Mouse (Mus musculus) spleen, adult 2 months (tissue): Measurements from ENCODE around the gene Lsp1. TPM values are rescaled to one million over a fixed set of nuclear protein-coding genes. Genes with fewer than 3 reads are reported as not detected.

ENCODE experiments used
- DNase-seq, 2 experiments: peaks; one replicate each; pipeline versions ENCODE4 v3.0.0 to v3.0.0-alpha.2; 2012 to 2021; ENCODE audit warnings: low spot score in 2 of 2, low read depth in 1 of 2
- H3K27ac ChIP-seq: fragments of 200-500 bp; 2 replicates; pipeline ENCODE4 v1.5.1; 2012; ENCODE audit warnings: low read length, inconsistent platforms; ENCODE audit not compliant: insufficient read depth
- H3K27me3 ChIP-seq: fragments of 200-500 bp; 2 replicates; pipeline ENCODE4 v1.6.1; 2012; ENCODE audit warnings: mild to moderate bottlenecking, moderate library complexity, low read length, inconsistent platforms; ENCODE audit not compliant: control insufficient read depth, insufficient read depth
- H3K36me3 ChIP-seq: fragments of 200-500 bp; 2 replicates; pipeline ENCODE4 v1.6.1; 2012; ENCODE audit warnings: mild to moderate bottlenecking, low read length, inconsistent platforms; ENCODE audit not compliant: control insufficient read depth, insufficient read depth
- H3K4me1 ChIP-seq: fragments of 200-500 bp; 2 replicates; pipeline ENCODE4 v1.6.1; 2011; ENCODE audit warnings: inconsistent platforms; ENCODE audit not compliant: control insufficient read depth, insufficient read depth, insufficient read length
- H3K4me3 ChIP-seq: fragments of 200-500 bp; 2 replicates; pipeline ENCODE4 v1.5.1; 2011; ENCODE audit warnings: mild to moderate bottlenecking, inconsistent platforms; ENCODE audit not compliant: insufficient read depth, insufficient read length; ENCODE audit errors: extremely low read depth
- CTCF ChIP-seq: fragments of 200-500 bp; IDR thresholded peaks from 2 replicates; pipeline ENCODE4 v1.5.1; 2011; ENCODE audit warnings: mild to moderate bottlenecking, inconsistent platforms; ENCODE audit not compliant: insufficient read depth, insufficient read length, insufficient replicate concordance; ENCODE audit errors: extremely low read depth
- POLR2A ChIP-seq: fragments of 200-500 bp; IDR thresholded peaks from 2 replicates; pipeline ENCODE4 v1.6.1; 2011; ENCODE audit warnings: low read depth, low read length, inconsistent platforms
- WGBS: fragments of 180-500 bp; shearing (Covaris S2); methylation state at CpG from one replicate; pipeline ENCODE4 v1.1.7; 2018; 5-methylcytosine and 5-hydroxymethylcytosine counted together
- polyA plus RNA-seq: library from polyadenylated mRNA; depleted of rRNA; stranded (reverse); fragments of >200 nt; gene quantifications from 2 replicates; pipeline ENCODE4 v1.2.3, GENCODE M21; 2012

Lsp1 gene
- polyA plus RNA-seq, 1 experiment: 368 TPM

DNA sequence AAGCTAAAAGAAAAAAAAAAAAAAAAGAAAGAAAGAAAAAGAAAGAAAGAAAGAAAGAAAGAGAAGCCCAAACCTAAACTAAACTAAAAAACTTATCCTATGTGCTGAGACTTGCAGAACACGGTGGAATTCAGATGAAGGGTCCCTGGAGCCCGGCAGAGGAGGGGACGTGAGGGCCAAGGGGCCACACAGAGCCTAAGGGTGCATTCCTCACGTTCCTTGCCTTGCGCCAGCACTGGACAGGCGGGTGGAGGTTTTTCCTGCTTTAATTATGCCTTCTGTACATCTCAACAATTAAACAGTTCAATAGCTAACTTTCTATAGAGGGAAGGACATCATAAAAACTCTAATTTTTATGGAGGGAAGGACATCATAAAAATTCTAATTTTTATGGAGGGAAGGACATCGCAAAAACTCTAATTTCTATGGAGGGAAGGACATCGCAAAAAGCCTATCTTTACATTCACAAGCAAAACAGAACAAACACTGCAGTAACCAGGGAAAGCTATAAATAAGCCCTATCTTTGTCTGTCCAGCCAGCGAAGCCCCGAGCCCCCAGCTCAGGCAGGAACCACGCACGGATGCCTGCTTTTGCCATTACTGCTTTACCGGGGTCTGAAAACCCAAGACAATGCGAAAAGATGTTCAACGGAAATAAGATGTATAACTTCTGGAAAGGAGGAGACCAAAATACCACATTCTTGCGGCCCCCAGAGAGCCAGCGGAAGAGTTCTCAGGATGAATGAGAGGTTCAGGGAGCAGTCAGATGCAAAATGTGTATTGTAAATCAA lies 62.8 kb downstream of the Lsp1 start:
- H3K36me3 ChIP-seq: no peaks in the 10 kb centered on the region
- no peak for DNase-seq
- 73% methylated on average over 17 of the region's 17 CpGs for WGBS
- H3K27me3 ChIP-seq: no peaks in the 10 kb centered on the region
- TF ChIP-seq POLR2A: no peak
- TF ChIP-seq CTCF: no peak
- no peak overlapping the region for H3K27ac ChIP-seq
- H3K4me3 ChIP-seq: no peak overlapping the region
- H3K4me1 ChIP-seq: no peaks in the 10 kb centered on the region; the same call in 1 of the 2 replicates

- H3K4me1 ChIP-seq: no peaks in the 10 kb centered on the region; the same call in 1 of the 2 replicates
- WGBS: 71% methylated on average over 13 of the region's 13 CpGs
- no peaks in the 10 kb centered on the region for H3K27me3 ChIP-seq
- DNase-seq: no peak
- no peak overlapping the region for H3K4me3 ChIP-seq
- H3K27ac ChIP-seq: no peak overlapping the region
- TF ChIP-seq POLR2A: no peak
- TF ChIP-seq CTCF: no peak
- H3K36me3 ChIP-seq: no peaks in the 10 kb centered on the region
Measured at GRCm38 (mm10) chr7:142525342-142526178, 65.0 kb downstream of the Lsp1 start.

- no peaks in the 10 kb centered on the region for H3K27me3 ChIP-seq
- no peaks in the 10 kb centered on the region for H3K36me3 ChIP-seq
- H3K27ac ChIP-seq: no peak overlapping the region
- 89% methylated on average over 10 of the region's 10 CpGs for WGBS
- no peak for TF ChIP-seq POLR2A
- TF ChIP-seq CTCF: no peak
- H3K4me1 ChIP-seq: peaks cover 8% of the 10 kb centered on the region; the same call in 1 of the 2 replicates
- no peak overlapping the region for H3K4me3 ChIP-seq
- no peak for DNase-seq
Measured at GRCm38 (mm10) chr7:142529350-142529749, 68.7 kb downstream of the Lsp1 start.

DNA sequence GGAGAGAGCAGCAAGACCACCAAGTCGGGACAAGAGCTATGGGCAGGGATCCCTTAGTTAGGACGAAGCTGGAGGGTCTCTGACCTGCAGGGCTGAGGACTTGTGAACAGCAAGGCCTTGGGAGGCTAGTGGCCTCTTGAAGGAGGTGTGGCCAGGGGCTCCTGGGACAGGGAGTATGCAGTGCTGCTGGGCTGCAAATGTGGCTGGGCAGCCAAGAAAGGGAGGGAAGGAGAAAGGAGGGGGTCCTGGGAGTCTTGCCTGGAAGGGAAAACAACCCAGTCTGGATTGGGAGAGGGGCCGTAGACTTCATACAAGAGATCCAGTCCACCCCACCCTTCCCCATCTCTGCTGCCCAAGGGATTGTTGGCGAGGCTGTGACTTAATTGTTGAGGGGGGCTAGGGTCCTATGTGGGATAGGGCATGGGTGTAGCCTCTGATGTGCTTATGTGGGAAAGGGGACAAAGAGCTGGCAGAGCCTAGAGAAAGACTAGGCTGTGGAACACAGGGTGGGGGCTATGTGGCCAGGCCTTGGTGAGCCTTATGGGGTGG lies 71.4 kb downstream of the Lsp1 start:
- Histone ChIP-seq H3K27ac (no peak overlapping the region), H3K27me3 (no peaks in the 10 kb centered on the region), H3K4me1 (peaks cover 9% of the 10 kb centered on the region; the same call in 1 of the 2 replicates), H3K4me3 (no peak overlapping the region), H3K36me3 (no peaks in the 10 kb centered on the region; the same call in 1 of the 2 replicates)
- DNase-seq: no peak
- no peak for TF ChIP-seq POLR2A
- TF ChIP-seq CTCF: no peak
- 94% methylated on average over 4 of the region's 4 CpGs for WGBS

DNA sequence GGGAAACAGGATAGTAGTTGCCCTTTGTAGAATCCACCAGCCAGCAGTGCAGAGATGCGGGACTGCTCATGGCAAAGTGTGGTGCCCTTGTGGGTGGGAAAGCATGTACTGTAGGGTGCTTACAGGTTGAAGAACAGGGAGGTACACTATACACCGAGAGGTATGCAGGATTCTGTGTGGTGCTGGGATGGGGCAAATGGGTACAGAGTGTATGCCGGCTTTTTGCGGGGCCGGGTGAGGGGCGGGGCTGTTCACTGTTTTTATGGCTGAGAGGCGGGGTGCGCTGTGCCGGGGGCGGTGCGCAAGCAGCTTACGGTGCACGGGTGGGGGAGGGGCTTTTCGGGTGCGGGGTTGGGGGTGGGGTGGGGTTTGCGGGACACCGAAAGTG lies 72.1 kb downstream of the Lsp1 start, which contains the start of gene Mrpl23:
Gene Mrpl23, plus strand, starts transcription at position 16 of the 388 bp plus-strand sequence.
- DNase-seq: no peak
- H3K36me3 ChIP-seq: peaks cover 1% of the 10 kb centered on the region; the same call in 1 of the 2 replicates
- TF ChIP-seq CTCF (no peak), POLR2A (no peak)
- H3K4me1 ChIP-seq: peaks cover 9% of the 10 kb centered on the region; the same call in 1 of the 2 replicates
- WGBS: 4% methylated on average over 11 of the region's 17 CpGs
- peak within 1 kb of the TSS; percentile 77 for H3K27ac ChIP-seq
- peak within 1 kb of the TSS; percentile 81 for H3K4me3 ChIP-seq
- H3K27me3 ChIP-seq: no peaks in the 10 kb centered on the region

DNA sequence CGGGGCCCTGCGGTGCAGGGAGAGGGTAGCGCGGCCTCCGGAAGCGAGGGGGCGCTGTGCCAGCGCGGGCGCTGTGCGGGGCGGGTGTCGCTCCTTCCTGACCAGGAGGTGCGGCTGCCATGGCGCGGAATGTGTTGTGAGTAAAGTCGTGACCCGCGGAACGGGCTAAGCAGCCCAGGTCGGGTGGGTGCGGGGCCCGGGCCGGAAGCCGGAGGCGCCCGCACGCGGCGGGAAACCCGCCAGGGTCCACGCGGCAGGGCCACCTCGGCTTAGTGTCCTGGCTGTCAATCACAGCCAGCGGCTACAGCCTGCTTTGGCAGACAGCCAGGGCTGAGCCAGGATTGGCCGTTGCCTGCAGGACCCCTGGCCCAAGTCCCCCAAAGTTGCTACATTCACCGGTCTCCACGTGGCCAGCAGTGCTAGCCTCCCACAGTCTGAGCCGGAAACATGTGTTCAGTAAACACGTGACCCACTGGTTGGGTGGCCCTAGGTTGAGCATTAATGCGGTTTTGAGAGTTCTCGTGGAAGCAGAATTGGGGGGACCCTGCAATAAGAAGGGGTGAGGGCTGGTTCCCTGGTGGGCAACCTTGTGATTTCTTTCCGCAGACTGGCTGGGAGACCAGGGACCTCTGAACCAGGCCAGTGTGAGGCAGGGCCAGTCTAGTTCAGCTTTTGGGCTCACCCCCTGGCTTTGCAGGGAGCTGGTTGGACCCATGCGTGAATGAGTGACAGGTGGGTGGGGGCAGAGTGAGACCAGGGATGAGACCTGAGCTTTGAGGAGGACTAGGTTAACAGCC lies 72.6 kb downstream of the Lsp1 start:
- peak; percentile 68 to 76 for DNase-seq
- peak overlapping the region; percentile 77 for H3K27ac ChIP-seq
- TF ChIP-seq POLR2A: no peak; the same call in 1 of the 2 replicates
- peak; percentile 92 for TF ChIP-seq CTCF

More for the DNA sequence above, 72.6 kb downstream of the Lsp1 start:
- peaks cover 9% of the 10 kb centered on the region; the same call in 1 of the 2 replicates for H3K4me1 ChIP-seq
- no peaks in the 10 kb centered on the region for H3K27me3 ChIP-seq
- H3K36me3 ChIP-seq: peaks cover 1% of the 10 kb centered on the region; the same call in 1 of the 2 replicates
- under 1% methylated on average over 43 of the region's 44 CpGs for WGBS
- H3K4me3 ChIP-seq: peak overlapping the region; percentile 81
